Mouse (Mus musculus): ENCODE results near the gene Samhd1.

DNA sequence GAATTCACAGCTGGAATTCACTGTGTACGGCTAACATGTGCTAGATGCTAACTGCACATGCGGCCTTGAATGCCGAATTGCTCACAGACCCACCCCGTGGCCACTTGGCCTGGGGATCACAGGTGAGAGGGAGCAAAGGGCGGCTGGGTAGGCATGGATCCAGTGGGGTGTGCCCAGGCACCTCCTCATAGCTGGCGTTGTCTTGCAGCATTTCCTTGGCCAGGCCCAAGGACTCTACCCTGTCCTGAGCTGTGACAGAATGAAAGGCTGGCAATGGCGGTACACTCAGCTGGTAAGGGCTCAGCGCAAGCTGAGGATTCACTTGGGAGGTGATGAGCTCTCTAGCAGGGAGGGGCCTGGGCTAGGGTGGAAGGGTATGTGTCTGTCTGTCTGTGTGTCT, 48.3 kb downstream of the Samhd1 start, which contains the start of gene Tldc2:
- TF ChIP-seq EP300 (IDR thresholded peaks at IDR 0.05; ENCODE audit: low read length) (no peak), SIN3A (IDR thresholded peaks at IDR 0.05; ENCODE audit: low read length) (no peak), ELF1 (IDR thresholded peaks at IDR 0.05; ENCODE audit: low read depth, low read length) (no peak), USF1 (IDR thresholded peaks at IDR 0.05; ENCODE audit: low read depth, low read length) (no peak), POLR2AphosphoS2 (IDR thresholded peaks at IDR 0.05; ENCODE audit: low read depth, low read length) (no peak), E2F4 (IDR thresholded peaks at IDR 0.05; ENCODE audit: insufficient replicate concordance, low read depth, low read length) (no peak), POLR2A (IDR thresholded peaks at IDR 0.05; ENCODE audit: low read depth, low read length) (no peak), CTCF (conservative IDR thresholded peaks at IDR 0.05 in 1 of 2, IDR thresholded peaks at IDR 0.05 in 1 of 2; ENCODE audit: low read depth in 2 of 2, low read length in 2 of 2) (no peak), ZC3H11A (IDR thresholded peaks at IDR 0.05; ENCODE audit: low read depth, low read length) (no peak), HCFC1 (IDR thresholded peaks at IDR 0.05; ENCODE audit: low read depth, low read length) (no peak)

All from CH12.LX (cell line).